Mouse (Mus musculus) cerebellum, adult 2 months (tissue): ENCODE results near the gene Hoxb6. TPM values are rescaled to one million over a fixed set of nuclear protein-coding genes. Genes with fewer than 3 reads are reported as not detected.

Source experiments
- DNase-seq, 2 experiments: peaks; one replicate each; pipeline ENCODE4 v3.0.0; 2021
- H3K27ac ChIP-seq: fragments of 200-500 bp; 2 replicates; pipeline ENCODE4 v1.5.1; 2012; ENCODE audit warnings: low read length, control low read depth, inconsistent platforms; ENCODE audit not compliant: insufficient read depth
- H3K27me3 ChIP-seq: fragments of 200-500 bp; 2 replicates; pipeline ENCODE4 v1.6.1; 2012; ENCODE audit warnings: inconsistent platforms, mild to moderate bottlenecking, low read length, moderate library complexity; ENCODE audit not compliant: control insufficient read depth, insufficient read depth
- H3K4me1 ChIP-seq: fragments of 200-500 bp; 2 replicates; pipeline ENCODE4 v1.6.1; 2011; ENCODE audit warnings: low read length; ENCODE audit not compliant: control insufficient read depth, insufficient read depth
- H3K4me3 ChIP-seq: fragments of 200-500 bp; replicated peaks from 2 replicates; pipeline ENCODE3; 2011; ENCODE audit warnings: mild to moderate bottlenecking, low read depth, low read length, control low read depth; ENCODE audit not compliant: insufficient read depth
- CTCF ChIP-seq: fragments of 200-500 bp; IDR thresholded peaks from 2 replicates; pipeline ENCODE4 v1.5.1; 2011; ENCODE audit warnings: low read depth, mild to moderate bottlenecking, control low read depth, low read length, moderate library complexity, borderline replicate concordance; ENCODE audit not compliant: insufficient read depth
- POLR2A ChIP-seq: fragments of 200-500 bp; IDR thresholded peaks from 2 replicates; pipeline ENCODE4 v1.6.1; 2011; ENCODE audit warnings: low read length, control low read depth, borderline replicate concordance; ENCODE audit not compliant: insufficient read depth
- WGBS: fragments of 180-500 bp; shearing (Covaris S2); methylation state at CpG from one replicate; pipeline ENCODE4 v1.1.7; 2018; 5-methylcytosine and 5-hydroxymethylcytosine counted together
- polyA plus RNA-seq: library from polyadenylated mRNA; depleted of rRNA; stranded (reverse); fragments of >200 nt; gene quantifications from 2 replicates; pipeline ENCODE4 v1.2.3, GENCODE M21; 2012

Hoxb6 gene
- polyA plus RNA-seq, 1 experiment = 1.5 TPM

- Histone ChIP-seq H3K27me3 (peaks cover 14% of the 10 kb centered on the region; the same call in 1 of the 2 replicates), H3K4me1 (no peaks in the 10 kb centered on the region), H3K4me3 (no peak overlapping the region), H3K27ac (no peak overlapping the region)
- DNase-seq = no peak
- WGBS = 2% methylated on average over 17 of the region's 17 CpGs
- TF ChIP-seq POLR2A = no peak
These were observed 28.4 kb downstream of the Hoxb6 start for GRCm38 (mm10) chr11:96320688-96321087.

GRCm38 (mm10) chr11:96321846-96322245 is 29.6 kb downstream of the Hoxb6 start:
- Histone ChIP-seq H3K27me3 (peaks cover 13% of the 10 kb centered on the region; the same call in 1 of the 2 replicates), H3K4me1 (no peaks in the 10 kb centered on the region), H3K4me3 (no peak overlapping the region), H3K27ac (no peak overlapping the region)
- WGBS = 14% methylated on average over 5 of the region's 5 CpGs
- no peak for DNase-seq
- TF ChIP-seq POLR2A (no peak), CTCF (no peak)

DNA sequence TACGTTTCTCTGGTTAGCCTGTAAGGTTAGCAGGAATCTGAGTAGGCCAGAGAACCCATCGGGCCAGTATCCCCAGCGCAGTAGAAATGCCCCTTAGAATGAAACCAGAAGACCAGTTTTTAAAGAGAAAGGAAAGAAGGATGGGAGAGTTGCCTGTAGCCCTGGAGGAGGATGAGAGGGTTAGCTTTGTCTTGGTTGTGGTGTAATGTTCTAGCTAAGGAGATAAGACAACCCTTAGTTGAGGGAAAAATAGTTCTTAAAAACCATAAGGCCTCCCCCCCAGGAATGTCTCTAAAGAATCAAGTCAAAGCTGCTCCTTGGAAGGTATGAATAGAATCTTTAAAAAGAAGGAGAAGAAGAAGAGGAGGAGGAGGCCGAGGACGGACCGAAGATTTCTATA is 30.5 kb downstream of the Hoxb6 start:
- no peak overlapping the region for H3K27ac ChIP-seq
- TF ChIP-seq CTCF = no peak
- TF ChIP-seq POLR2A = no peak
- H3K4me3 ChIP-seq = no peak overlapping the region
- H3K4me1 ChIP-seq = no peaks in the 10 kb centered on the region
- H3K27me3 ChIP-seq = peaks cover 13% of the 10 kb centered on the region; the same call in 1 of the 2 replicates
- no peak for DNase-seq
- 7% methylated on average over 6 of the region's 6 CpGs for WGBS

DNA sequence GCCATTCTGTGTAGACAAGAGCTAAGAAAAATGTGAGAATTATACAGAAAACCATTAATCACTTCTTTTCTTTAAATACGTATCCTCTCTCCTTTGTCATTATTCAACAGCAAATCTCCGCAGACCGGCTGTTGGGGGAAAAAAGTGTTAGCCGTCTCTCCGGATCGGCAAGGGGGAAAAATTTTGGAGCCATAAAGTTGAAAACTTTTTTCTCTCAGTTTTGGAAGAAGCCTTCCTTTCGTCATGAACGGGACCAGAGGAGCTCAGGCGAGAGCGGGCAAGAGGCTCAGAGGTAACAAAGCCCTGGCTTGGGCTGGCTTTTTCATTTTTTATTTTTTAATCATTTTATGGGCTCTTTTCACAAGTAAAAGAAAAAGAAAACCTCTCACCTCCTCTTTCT is 30.9 kb downstream of the Hoxb6 start, which contains the start of gene Hoxb3:
TSS of gene Hoxb3 (plus strand) at position 173 of the 400 bp plus-strand sequence.
- Histone ChIP-seq H3K27ac (no peak within 1 kb of the TSS), H3K27me3 (peaks cover 12% of the 10 kb centered on the region; the same call in 1 of the 2 replicates), H3K4me1 (no peaks in the 10 kb centered on the region), H3K4me3 (no peak within 1 kb of the TSS)
- 7% methylated on average over 10 of the region's 10 CpGs for WGBS
- TF ChIP-seq POLR2A (no peak), CTCF (no peak)
- DNase-seq = no peak

GRCm38 (mm10) chr11:96324125-96324524 is 31.8 kb downstream of the Hoxb6 start:
- Histone ChIP-seq H3K27me3 (peaks cover 11% of the 10 kb centered on the region; the same call in 1 of the 2 replicates), H3K4me3 (no peak overlapping the region), H3K4me1 (no peaks in the 10 kb centered on the region), H3K27ac (no peak overlapping the region)
- no peak for TF ChIP-seq CTCF
- no peak for TF ChIP-seq POLR2A
- DNase-seq = no peak
- 1% methylated on average over 5 of the region's 5 CpGs for WGBS

- peaks cover 9% of the 10 kb centered on the region; the same call in 1 of the 2 replicates for H3K27me3 ChIP-seq
- no peak for DNase-seq
- no peaks in the 10 kb centered on the region for H3K4me1 ChIP-seq
- H3K4me3 ChIP-seq = no peak overlapping the region
- H3K27ac ChIP-seq = no peak overlapping the region
- 3% methylated on average over 8 of the region's 8 CpGs for WGBS
- TF ChIP-seq POLR2A (no peak), CTCF (no peak)
These were observed 32.7 kb downstream of the Hoxb6 start for GRCm38 (mm10) chr11:96324965-96325364.

- DNase-seq = no peak
- H3K27me3 ChIP-seq = peaks cover 5% of the 10 kb centered on the region; the same call in 1 of the 2 replicates
- no peak overlapping the region for H3K4me3 ChIP-seq
- H3K27ac ChIP-seq = no peak overlapping the region
- no peaks in the 10 kb centered on the region for H3K4me1 ChIP-seq
- WGBS = 4% methylated on average over 22 of the region's 22 CpGs
- no peak for TF ChIP-seq CTCF
- TF ChIP-seq POLR2A = no peak
These were observed 33.5 kb downstream of the Hoxb6 start for GRCm38 (mm10) chr11:96325747-96326212.

DNA sequence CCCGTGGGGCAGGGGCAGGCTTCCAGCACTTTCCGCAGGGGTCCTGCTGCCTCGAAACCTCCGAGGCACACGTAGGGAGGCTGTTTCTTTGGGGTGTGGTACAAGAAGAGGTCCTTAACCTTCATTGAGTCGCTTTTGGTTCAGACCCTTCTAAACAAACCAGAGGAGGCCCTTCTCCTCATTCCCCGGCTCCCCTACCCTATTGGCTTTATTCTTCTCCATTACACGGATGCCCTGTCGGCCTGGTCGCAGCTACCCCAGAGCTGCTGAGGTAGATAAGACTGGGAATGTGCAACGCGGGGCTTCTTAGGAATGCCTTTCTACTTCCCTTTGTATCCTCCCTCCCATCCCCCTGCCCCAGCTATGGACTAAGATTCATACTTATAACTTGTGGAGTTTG is 34.4 kb downstream of the Hoxb6 start:
- peaks cover 3% of the 10 kb centered on the region; the same call in 1 of the 2 replicates for H3K27me3 ChIP-seq
- no peak for TF ChIP-seq CTCF
- 1% methylated on average over 12 of the region's 12 CpGs for WGBS
- no peaks in the 10 kb centered on the region for H3K4me1 ChIP-seq
- no peak overlapping the region for H3K27ac ChIP-seq
- no peak overlapping the region for H3K4me3 ChIP-seq
- DNase-seq = no peak
